Mouse (Mus musculus): ENCODE measurements at regions not wholly inside any gene's neighbourhood (a gene's known extent, or its start where the extent isn't known, plus 50 kb on each side); places are given as distances from the start of the nearest gene placed in this dataset.
"Not testable (repeated sequence)": the region's sequence is repeated elsewhere in the genome, so short reads cannot be mapped to it uniquely, and the experiment has no call there.

DNA sequence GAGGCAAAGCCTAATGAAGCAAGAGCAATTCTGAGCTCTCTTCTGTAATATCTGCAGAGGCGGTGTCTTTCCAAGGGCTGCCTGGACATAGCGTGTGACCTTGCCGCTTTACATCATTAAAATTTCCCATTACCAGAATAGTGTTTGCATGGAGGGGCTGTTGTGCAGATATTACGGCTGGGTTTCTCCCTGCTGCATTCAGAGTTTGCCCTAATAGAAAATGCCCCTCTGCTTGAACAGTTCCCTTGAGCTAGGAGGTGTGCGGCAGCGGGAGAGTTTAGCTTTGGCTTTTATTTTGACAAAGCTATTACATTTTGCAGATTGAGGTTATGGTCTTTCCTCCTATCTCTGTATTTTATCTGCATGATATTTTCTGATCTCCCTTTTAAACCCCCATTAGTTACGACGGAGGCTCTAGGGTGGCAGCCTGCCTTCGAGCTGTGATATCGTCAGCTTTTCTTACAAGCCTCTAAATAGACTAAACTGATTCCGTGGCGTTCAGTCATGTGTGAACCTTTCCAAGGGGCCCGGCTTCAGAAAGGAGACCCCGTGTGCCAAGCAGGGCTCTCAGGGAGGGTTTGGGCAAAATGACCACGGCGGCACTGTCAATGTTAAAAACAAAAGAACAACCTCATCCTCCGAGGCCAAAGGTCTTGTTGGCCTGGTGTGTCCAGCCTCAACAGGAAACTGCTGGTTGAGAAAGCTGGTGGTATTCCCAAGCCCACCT is 182.2 kb upstream of the Pmfbp1 start:
- DNase-seq (ENCODE audit: low spot score in 2 of 2): no peak

DNA sequence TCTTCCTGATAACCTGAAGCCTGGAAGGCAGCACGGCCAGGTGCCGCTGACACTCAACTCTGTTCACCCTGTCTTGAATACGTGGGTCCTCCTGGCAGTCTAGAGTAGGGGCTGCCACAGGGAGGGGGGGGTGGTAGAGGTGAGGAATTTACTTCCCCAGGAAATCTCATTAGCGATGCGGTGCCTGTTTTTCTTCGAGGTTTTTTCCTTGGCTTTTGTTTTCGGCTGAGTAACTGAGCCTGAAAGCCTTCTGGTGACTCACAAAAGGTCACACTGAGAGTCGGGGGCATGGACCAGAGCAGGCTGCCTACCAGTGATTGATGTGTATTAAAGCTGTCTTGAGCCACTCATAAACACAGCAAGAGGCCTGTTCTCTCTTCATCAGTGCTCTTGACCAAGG is 181.1 kb upstream of the Pmfbp1 start:
- no peak for DNase-seq (ENCODE audit: low spot score in 2 of 2)

DNA sequence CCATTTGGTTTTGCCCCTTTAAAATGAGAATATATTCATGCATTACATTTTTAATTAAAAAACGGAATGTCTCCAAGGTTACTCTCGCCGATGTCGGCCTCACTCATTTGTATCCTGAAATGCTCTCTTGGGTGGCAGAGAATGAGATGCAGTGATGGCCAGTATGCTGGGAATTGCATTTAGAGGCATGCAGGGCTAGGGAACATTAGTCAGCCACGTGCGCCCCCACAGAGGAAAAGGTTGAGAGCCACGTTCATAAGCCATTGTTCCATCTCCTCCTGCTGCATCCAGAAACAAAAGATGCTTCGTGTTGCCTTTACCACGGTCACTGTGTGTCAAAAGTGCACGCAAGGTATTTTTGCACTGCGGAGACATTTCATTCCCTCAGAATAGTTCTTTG is 172.9 kb upstream of the Pmfbp1 start:
- DNase-seq (ENCODE audit: low spot score in 2 of 2): no peak

DNA sequence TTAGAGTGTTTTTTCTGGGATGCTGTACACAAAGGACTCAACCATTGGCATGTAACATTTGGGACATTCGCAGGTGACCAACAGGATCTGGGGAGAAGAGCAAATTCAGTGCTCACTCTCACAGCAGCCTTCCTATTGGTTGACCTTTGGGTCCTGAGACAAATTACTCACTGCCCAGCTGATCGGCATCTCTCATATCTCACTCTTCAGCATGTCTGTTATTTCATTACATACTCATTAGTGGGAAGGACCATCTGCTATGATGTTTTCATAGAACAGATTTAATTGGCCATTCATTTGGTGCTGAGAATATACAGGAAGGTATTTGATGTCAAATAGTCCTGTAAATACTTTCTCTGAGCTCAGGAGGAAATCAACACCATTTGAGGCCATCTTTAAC is 170.5 kb upstream of the Pmfbp1 start:
- DNase-seq (ENCODE audit: low spot score in 2 of 2): no peak

GRCm38 (mm10) chr8:109324241-109324640 is 169.6 kb upstream of the Pmfbp1 start:
- no peak for DNase-seq (ENCODE audit: low spot score in 2 of 2)

GRCm38 (mm10) chr8:109336203-109336602 is 157.6 kb upstream of the Pmfbp1 start:
- DNase-seq (ENCODE audit: low spot score in 2 of 2): no peak

DNA sequence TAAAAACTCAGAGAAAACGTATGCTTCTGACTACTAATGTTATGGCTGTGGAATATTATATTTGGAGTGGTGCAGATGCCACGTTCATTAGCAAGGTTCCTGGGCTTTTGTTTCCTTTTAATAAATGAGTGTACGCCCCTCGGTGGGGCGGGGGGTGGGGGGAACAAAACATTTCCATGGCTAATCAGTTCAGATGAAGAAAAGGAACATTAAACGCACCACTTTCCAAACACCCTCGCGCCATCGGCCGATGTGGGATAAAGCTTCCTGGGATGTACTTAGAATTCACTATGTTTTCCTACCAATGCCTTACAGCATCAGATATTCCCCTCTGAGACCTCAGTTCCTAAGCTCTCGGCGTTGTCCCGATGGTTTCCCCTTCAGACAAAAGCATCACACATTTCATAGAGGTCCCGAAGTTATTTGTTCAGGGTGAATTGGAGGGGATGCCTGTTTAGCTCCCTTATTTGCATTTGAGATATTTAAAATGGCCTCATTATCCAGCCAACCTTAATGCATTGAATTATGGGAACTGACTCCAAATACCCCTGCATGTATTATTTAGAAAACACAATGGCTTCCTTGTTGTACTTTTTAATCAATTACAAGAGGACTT is 155.5 kb upstream of the Pmfbp1 start:
- DNase-seq (ENCODE audit: low spot score in 2 of 2): no peak

DNA sequence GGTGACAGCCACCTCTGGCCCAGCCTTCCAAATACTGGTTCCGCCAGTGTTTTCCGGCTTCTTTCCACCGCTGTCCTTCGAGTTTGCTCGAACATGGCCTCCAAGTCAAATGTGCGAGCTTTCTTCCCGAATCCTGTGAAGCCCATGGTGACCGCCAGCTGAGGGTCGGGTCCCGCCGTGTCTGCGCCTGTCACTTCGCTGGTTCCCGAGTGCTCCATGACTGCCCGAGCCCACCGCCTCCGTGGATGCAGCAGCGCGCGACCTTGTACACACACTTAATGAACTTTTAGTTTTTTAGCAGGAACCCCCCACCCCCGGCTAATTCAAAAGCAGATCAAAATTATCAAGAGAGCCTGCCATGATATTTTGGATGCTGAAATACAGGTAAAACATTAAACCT is 153.2 kb upstream of the Pmfbp1 start:
- DNase-seq (ENCODE audit: low spot score in 2 of 2): not testable (repeated sequence)

DNA sequence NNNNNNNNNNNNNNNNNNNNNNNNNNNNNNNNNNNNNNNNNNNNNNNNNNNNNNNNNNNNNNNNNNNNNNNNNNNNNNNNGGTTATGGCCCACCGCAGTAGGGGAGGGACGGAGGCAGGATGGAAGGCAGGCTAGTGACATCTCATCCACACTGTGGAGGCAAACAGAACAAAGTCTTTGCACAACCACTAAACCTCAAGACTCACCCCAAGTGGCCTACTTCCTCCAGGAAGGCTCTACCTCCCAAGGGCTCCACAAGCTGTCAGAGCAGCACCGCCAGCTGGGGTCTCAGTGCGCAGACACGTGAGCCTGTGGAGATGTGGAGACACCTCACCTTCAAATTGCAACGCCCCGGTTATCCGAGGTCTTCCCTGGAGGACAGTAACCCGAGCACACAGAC is 138.7 kb upstream of the Pmfbp1 start:
- no peak for DNase-seq (ENCODE audit: low spot score in 2 of 2)

GRCm38 (mm10) chr8:109359396-109360051 is 134.3 kb upstream of the Pmfbp1 start:
- DNase-seq (ENCODE audit: low spot score in 2 of 2): no peak

DNA sequence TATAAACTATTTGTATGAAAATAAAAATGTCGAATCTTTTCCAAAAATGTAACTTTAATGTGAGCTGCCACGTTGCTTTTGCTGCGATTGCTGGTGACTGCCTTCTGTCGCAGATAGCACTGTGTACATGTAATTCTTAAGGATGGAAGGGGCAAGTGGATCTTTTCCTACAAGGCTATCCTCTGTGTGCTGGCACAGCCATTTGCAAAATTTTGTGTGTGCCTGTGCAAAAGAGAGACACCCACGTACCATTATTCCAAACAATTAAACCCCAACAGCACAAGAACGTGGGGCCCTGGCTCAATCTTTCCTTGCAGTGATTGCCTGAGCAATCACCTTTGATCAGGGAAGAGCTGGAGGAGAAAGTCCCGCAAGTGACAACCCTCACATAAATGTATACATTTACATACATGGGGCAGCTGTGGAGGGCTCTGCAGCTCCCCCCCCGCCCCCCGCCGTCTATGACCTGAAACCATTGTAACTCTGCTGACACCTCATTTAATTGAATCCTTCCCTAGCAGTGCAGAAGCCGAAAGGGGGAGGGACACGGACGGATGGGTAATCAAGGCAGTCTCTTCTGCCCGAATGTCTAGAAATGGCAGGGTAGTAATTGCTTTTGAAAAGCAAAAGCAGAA is 133.6 kb upstream of the Pmfbp1 start:
- no peak for DNase-seq (ENCODE audit: low spot score in 2 of 2)

DNA sequence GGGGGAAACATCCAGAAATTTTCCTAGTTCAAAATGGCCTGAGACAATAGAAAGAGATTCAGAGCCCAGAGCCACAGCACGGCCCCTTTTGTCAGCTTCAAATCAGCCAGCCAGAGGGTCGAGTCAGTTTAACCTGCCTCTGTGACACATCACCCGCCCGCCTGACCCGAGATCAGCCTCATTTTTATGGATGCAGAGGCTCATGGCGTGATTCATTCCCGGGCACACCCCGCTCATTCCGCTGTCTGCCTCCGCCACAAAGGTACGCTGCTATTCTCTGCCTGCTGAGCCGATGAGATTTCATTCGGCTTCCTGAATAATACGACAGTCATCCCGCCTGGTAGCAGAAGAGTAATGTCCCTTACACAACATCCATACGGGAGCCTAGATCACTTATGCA is 132.9 kb upstream of the Pmfbp1 start:
- no peak for DNase-seq (ENCODE audit: low spot score in 2 of 2)

DNA sequence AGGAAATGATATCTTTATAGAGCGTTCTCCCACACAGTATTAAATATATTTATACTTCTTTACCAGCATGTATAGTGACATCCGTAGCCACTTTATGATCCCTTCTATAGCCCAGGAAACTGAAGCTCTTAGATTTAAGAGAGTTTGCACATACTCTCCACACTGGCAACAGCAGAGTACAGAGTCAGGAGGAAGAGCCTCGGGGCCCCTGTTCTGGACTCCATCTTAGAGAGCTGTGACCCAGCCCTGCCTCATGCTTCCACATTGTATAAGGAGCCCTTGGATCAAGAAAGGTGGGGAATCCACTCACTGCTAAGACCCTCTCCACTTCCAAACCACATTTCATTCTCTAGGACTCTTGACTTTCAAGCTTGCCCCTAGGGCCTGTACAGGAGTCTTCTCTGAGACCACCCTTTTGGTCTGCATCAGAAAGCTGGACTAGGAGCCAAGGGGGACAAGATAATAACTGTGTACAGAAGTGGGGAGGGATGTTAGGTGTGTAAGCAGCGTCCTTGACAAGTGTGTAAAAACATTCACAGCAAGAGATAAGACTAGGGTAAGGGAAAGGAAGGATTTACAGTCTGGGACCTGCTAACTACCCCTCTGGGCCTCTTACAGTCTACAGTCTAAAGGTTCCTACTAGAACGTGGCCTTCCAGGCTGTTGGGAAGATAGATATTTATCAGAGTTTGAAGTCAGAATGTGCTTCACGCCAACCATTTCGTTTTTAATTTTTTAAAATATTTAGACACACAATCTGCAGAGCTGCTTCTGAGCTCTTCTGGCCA is 132.1 kb upstream of the Pmfbp1 start:
- DNase-seq (ENCODE audit: low spot score in 2 of 2): no peak

DNA sequence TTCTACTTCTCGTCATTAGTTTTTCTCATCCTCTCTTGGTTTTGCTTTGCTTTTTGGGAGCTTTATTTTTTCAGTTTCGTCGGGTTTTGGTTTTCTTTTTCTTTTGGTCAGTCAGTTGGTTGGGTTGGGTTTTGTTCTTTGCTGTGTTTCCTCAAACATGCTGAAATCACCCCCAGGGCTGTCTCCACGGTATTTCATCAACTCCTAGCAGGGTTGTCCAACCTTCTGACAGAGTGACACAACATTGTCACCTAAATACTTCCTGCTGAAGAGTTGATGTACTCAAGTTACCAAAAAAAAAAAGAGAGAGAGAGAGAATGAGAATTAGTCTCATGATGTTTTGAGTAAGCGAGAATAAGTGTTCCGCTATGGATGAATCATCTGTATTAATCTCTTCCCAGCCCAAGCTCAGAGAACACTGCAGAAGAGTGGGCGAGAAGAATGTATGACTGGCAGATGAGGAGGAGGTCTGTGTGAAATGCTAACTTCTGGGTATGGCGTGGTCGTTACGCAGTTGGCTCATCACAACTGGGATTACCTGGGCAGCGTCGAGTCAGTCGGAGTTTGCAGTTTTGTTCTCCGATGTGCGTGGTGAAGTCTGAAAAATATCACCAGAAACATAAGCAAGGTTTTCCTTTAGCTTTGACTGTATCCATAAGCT is 130.5 kb upstream of the Pmfbp1 start:
- DNase-seq (ENCODE audit: low spot score in 2 of 2): no peak

- no peak for DNase-seq (ENCODE audit: low spot score in 2 of 2)
Observed at GRCm38 (mm10) chr8:109373977-109374376, 119.8 kb upstream of the Pmfbp1 start.

GRCm38 (mm10) chr8:109384881-109385280 is 108.9 kb upstream of the Pmfbp1 start:
- DNase-seq (ENCODE audit: low spot score in 2 of 2): no peak

GRCm38 (mm10) chr8:109395133-109395855 is 98.5 kb upstream of the Pmfbp1 start:
- DNase-seq (ENCODE audit: low spot score in 2 of 2): no peak

DNA sequence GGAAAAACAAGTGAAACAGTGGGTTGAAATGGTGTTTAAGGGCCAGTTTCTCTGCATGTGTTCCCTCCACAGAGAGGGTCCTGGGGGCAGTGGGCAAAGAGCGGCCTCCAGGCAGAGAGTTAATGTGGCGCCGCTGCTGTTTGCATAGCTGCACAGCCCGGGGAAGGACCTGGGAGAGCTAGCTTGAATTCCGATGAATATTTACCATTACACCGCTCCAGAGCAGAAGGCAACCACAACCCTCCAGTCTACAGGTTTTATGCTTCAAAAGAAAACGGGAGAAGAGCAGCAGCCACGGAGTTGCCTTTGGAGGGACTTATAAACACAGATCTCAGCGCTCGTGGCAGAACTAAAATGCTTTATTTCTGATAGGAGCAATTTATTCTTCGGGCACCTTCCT is 94.2 kb upstream of the Pmfbp1 start:
- no peak for DNase-seq (ENCODE audit: low spot score in 2 of 2)

DNA sequence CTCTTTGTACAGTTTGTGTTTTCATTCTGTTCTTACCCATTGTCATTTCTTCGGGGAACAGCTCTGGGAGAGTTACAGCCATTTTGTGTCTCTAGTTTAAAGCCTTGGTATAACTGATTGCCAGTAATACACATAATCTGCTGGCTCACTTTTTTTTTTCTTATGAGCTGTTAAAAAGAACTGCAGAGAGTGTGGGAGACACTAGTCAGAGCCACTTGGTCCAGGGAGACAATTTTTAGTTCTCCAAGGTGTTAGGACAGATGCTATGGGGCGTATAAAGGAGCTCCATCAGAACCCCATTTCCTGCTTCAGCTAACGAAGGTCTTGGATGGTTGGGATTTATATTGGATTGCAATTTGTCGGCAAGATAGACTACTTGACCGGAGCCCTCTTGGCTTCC is 93.6 kb upstream of the Pmfbp1 start:
- no peak for DNase-seq (ENCODE audit: low spot score in 2 of 2)

DNA sequence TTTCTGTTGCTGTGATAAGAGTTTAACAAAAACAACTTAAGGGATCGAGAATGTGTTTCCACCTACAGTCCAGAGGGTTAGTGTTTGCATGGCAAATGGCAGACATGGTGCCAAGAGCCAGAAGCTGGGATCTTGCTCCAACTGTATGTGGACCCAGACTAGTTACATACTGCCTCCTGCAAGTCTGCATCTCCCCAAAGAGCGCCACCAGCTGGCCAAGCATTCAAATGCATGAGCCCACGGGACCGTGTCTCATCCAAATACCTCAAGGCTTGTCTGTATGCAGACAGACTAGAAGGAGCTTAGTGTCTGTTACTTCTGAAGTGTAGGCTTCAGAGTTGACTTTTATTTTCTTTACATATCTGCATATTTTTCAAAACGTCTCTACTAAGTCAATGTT is 85.9 kb upstream of the Pmfbp1 start:
- no peak for DNase-seq (ENCODE audit: low spot score in 2 of 2)

Data from gastrocnemius, adult 8-10 months (tissue).